Mouse (Mus musculus): Measurements from ENCODE around the gene Qprt. TPM values are rescaled to one million over a fixed set of nuclear protein-coding genes. Genes with fewer than 3 reads are reported as not detected.
"Not testable (repeated sequence)": the region's sequence is repeated elsewhere in the genome, so short reads cannot be mapped to it uniquely, and the experiment has no call there.

Qprt gene
- total and polyA plus RNA-seq, 2 experiments: 116 to 196 TPM

- H3K27ac ChIP-seq (replicated peaks; ENCODE audit: insufficient read depth, low read depth, low read length): no peak overlapping the region
These were observed 31.6 kb downstream of the Qprt start for GRCm38 (mm10) chr7:127090154-127091113.

GRCm38 (mm10) chr7:127088901-127089845 is 32.9 kb downstream of the Qprt start:
- H3K27ac ChIP-seq (replicated peaks; ENCODE audit: insufficient read depth, low read depth, low read length): no peak overlapping the region
- DNase-seq (ENCODE audit: extremely low read depth, low read depth, low spot score): no peak
- peaks cover 2% of the 10 kb centered on the region; the same call in 1 of the 2 replicates for H3K4me1 ChIP-seq (ENCODE audit: control insufficient read depth, insufficient read depth, low read length)
- H3K9ac ChIP-seq (ENCODE audit: low read depth, low read length): no peak overlapping the region
- WGBS: 29% methylated on average over 27 of the region's 27 CpGs
- no peaks in the 10 kb centered on the region for H3K27me3 ChIP-seq (ENCODE audit: control insufficient read depth, insufficient read depth, low read length)
- peak overlapping the region; percentile 14; the same call in 1 of the 2 replicates for H3K4me3 ChIP-seq (ENCODE audit: insufficient read depth, low read depth, low read length)
- no peaks in the 10 kb centered on the region for H3K36me3 ChIP-seq (ENCODE audit: control insufficient read depth, insufficient read depth, low read length)
- no peaks in the 10 kb centered on the region for H3K79me2 ChIP-seq (ENCODE audit: control insufficient read depth, insufficient read depth, low read length)
- TF ChIP-seq POLR2A (IDR thresholded peaks at IDR 0.05; ENCODE audit: extremely low read depth, insufficient read depth, low read length) (no peak), CTCF (IDR thresholded peaks at IDR 0.05; ENCODE audit: low read depth, low read length) (no peak)

More at GRCm38 (mm10) chr7:127090154-127091113, 31.6 kb downstream of the Qprt start:
- H3K4me3 ChIP-seq (ENCODE audit: insufficient read depth, low read depth, low read length): no peak overlapping the region
- H3K9ac ChIP-seq (ENCODE audit: low read depth, low read length): no peak overlapping the region
- peaks cover 2% of the 10 kb centered on the region; the same call in 1 of the 2 replicates for H3K4me1 ChIP-seq (ENCODE audit: control insufficient read depth, insufficient read depth, low read length)
- H3K79me2 ChIP-seq (ENCODE audit: control insufficient read depth, insufficient read depth, low read length): no peaks in the 10 kb centered on the region
- no peaks in the 10 kb centered on the region for H3K36me3 ChIP-seq (ENCODE audit: control insufficient read depth, insufficient read depth, low read length)
- no peak for TF ChIP-seq POLR2A (IDR thresholded peaks at IDR 0.05; ENCODE audit: extremely low read depth, insufficient read depth, low read length)
- TF ChIP-seq CTCF (IDR thresholded peaks at IDR 0.05; ENCODE audit: low read depth, low read length): no peak
- no peak for DNase-seq (ENCODE audit: extremely low read depth, low read depth, low spot score)
- WGBS: 90% methylated on average over 20 of the region's 20 CpGs
- no peaks in the 10 kb centered on the region for H3K27me3 ChIP-seq (ENCODE audit: control insufficient read depth, insufficient read depth, low read length)

GRCm38 (mm10) chr7:127088083-127088482 is 33.9 kb downstream of the Qprt start:
- Histone ChIP-seq H3K27me3 (ENCODE audit: control insufficient read depth, insufficient read depth, low read length) (no peaks in the 10 kb centered on the region), H3K9ac (ENCODE audit: low read depth, low read length) (no peak overlapping the region), H3K79me2 (ENCODE audit: control insufficient read depth, insufficient read depth, low read length) (no peaks in the 10 kb centered on the region), H3K27ac (replicated peaks; ENCODE audit: insufficient read depth, low read depth, low read length) (no peak overlapping the region), H3K4me3 (ENCODE audit: insufficient read depth, low read depth, low read length) (no peak overlapping the region), H3K4me1 (ENCODE audit: control insufficient read depth, insufficient read depth, low read length) (peaks cover 2% of the 10 kb centered on the region; the same call in 1 of the 2 replicates), H3K36me3 (ENCODE audit: control insufficient read depth, insufficient read depth, low read length) (no peaks in the 10 kb centered on the region)
- TF ChIP-seq CTCF (IDR thresholded peaks at IDR 0.05; ENCODE audit: low read depth, low read length) (no peak), POLR2A (IDR thresholded peaks at IDR 0.05; ENCODE audit: extremely low read depth, insufficient read depth, low read length) (no peak)
- 61% methylated on average over 3 of the region's 3 CpGs for WGBS
- no peak for DNase-seq (ENCODE audit: extremely low read depth, low read depth, low spot score)

- H3K27me3 ChIP-seq (ENCODE audit: control insufficient read depth, insufficient read depth, low read length); H3K9ac ChIP-seq (ENCODE audit: low read depth, low read length); H3K27ac ChIP-seq (replicated peaks; ENCODE audit: insufficient read depth, low read depth, low read length); H3K36me3 ChIP-seq (ENCODE audit: control insufficient read depth, insufficient read depth, low read length); DNase-seq (ENCODE audit: extremely low read depth, low read depth, low spot score); H3K79me2 ChIP-seq (ENCODE audit: control insufficient read depth, insufficient read depth, low read length); H3K4me1 ChIP-seq (ENCODE audit: control insufficient read depth, insufficient read depth, low read length); H3K4me3 ChIP-seq (ENCODE audit: insufficient read depth, low read depth, low read length): not testable (repeated sequence)
- WGBS: 63% methylated on average over 6 of the region's 6 CpGs
These were observed 34.6 kb downstream of the Qprt start, which contains the start of gene Zg16 for GRCm38 (mm10) chr7:127087278-127088010. TSS of gene Zg16 (minus strand) at chr7:127087328.

GRCm38 (mm10) chr7:127085751-127086150 is 36.3 kb downstream of the Qprt start:
- not testable (repeated sequence) for DNase-seq (ENCODE audit: extremely low read depth, low read depth, low spot score); H3K36me3 ChIP-seq (ENCODE audit: control insufficient read depth, insufficient read depth, low read length); H3K27me3 ChIP-seq (ENCODE audit: control insufficient read depth, insufficient read depth, low read length); H3K4me3 ChIP-seq (ENCODE audit: insufficient read depth, low read depth, low read length); H3K9ac ChIP-seq (ENCODE audit: low read depth, low read length); H3K27ac ChIP-seq (replicated peaks; ENCODE audit: insufficient read depth, low read depth, low read length); H3K79me2 ChIP-seq (ENCODE audit: control insufficient read depth, insufficient read depth, low read length); H3K4me1 ChIP-seq (ENCODE audit: control insufficient read depth, insufficient read depth, low read length)
- 73% methylated on average over 6 of the region's 6 CpGs for WGBS

Measured in liver, adult 2 months (tissue).